Mouse (Mus musculus) forebrain, embryonic 14.5 days (tissue): ENCODE data around the gene Slc38a10. TPM values are rescaled to one million over a fixed set of nuclear protein-coding genes. Genes with fewer than 3 reads are reported as not detected.

ENCODE experiments used
- ATAC-seq: fragments of 200-750 bp; cut with Nextera tagmentation; 2 replicates; pipeline ENCODE4 v1.8.0; 2017; ENCODE audit warnings: mild to moderate bottlenecking, moderate library complexity
- DNase-seq: peaks from one replicate; pipeline ENCODE4 v3.0.0-alpha.2; 2015; ENCODE audit warnings: low spot score
- H3K27ac ChIP-seq: fragments of 300-500 bp; sonication (generic); 2 replicates; pipeline ENCODE4 v1.5.1; 2014; ENCODE audit warnings: low read depth, mild to moderate bottlenecking, control low read depth, low read length, moderate library complexity
- H3K27me3 ChIP-seq: fragments of 300-500 bp; sonication (generic); replicated peaks from 2 replicates; pipeline ENCODE4 v1.6.1; 2014; ENCODE audit warnings: low read length, control low read depth, mixed read lengths; ENCODE audit not compliant: control insufficient read depth, insufficient read depth
- H3K36me3 ChIP-seq: fragments of 300-500 bp; sonication (generic); 2 replicates; pipeline ENCODE4 v1.6.1; 2014; ENCODE audit warnings: low read length, control low read depth; ENCODE audit not compliant: control insufficient read depth, insufficient read depth
- H3K4me1 ChIP-seq: fragments of 300-500 bp; sonication (generic); 2 replicates; pipeline ENCODE4 v1.6.1; 2014; ENCODE audit warnings: antibody characterized with exemption, low read length, control low read depth; ENCODE audit not compliant: control insufficient read depth, insufficient read depth
- H3K4me2 ChIP-seq: fragments of 300-500 bp; sonication (generic); 2 replicates; pipeline ENCODE4 v1.6.1; 2014; ENCODE audit warnings: mild to moderate bottlenecking, control low read depth, low read length
- H3K4me3 ChIP-seq: fragments of 300-500 bp; sonication (generic); 2 replicates; pipeline ENCODE4 v1.5.1; 2014; ENCODE audit warnings: low read depth, low read length, control low read depth
- H3K9ac ChIP-seq: fragments of 300-500 bp; sonication (generic); 2 replicates; pipeline ENCODE4 v1.6.1; 2014; ENCODE audit warnings: mild to moderate bottlenecking, low read length, control low read depth, moderate library complexity
- H3K9me3 ChIP-seq: fragments of 300-500 bp; sonication (generic); replicated peaks from 2 replicates; pipeline ENCODE4 v1.6.1; 2016; ENCODE audit warnings: low read length, control low read depth, mixed read lengths; ENCODE audit not compliant: control insufficient read depth
- WGBS: fragments of 180-500 bp; shearing (Covaris S2); extraction: QIAGEN DNeasy Blood & Tissue Kit; methylation state at CpG from one replicate; pipeline ENCODE4 v1.1.7; 2014; 5-methylcytosine and 5-hydroxymethylcytosine counted together
- polyA plus RNA-seq: library from polyadenylated mRNA; unstranded; fragments of >200 nt; fragmentation: Nextera tagmentation; extraction: Ambion mirVana; gene quantifications from 2 replicates; pipeline ENCODE4 v1.2.1, GENCODE M21; 2014

The Slc38a10 gene
- polyA plus RNA-seq, 1 experiment from 2014 or later: 53.6 TPM

GRCm38 (mm10) chr11:120150440-120151112, 570 bp downstream of the Slc38a10 start:
- peaks cover 14% of the 10 kb centered on the region for H3K4me1 ChIP-seq
- peak overlapping the region; percentile 82 for H3K9ac ChIP-seq
- peak overlapping the region; percentile 78 for H3K4me2 ChIP-seq
- DNase-seq (peak; percentile 55), ATAC-seq (peak; percentile 38)
- H3K36me3 ChIP-seq: no peaks in the 10 kb centered on the region
- H3K27ac ChIP-seq: peak overlapping the region; percentile 70
- H3K4me3 ChIP-seq: peak overlapping the region; percentile 87
- no peaks in the 10 kb centered on the region for H3K27me3 ChIP-seq
- H3K9me3 ChIP-seq: no peaks in the 10 kb centered on the region
- WGBS: under 1% methylated on average over 44 of the region's 44 CpGs

- Histone ChIP-seq H3K9me3 (no peaks in the 10 kb centered on the region), H3K9ac (peak overlapping the region; percentile 82), H3K27me3 (no peaks in the 10 kb centered on the region), H3K4me3 (peak overlapping the region; percentile 87), H3K4me1 (peaks cover 14% of the 10 kb centered on the region), H3K36me3 (peaks cover 3% of the 10 kb centered on the region; the same call in 1 of the 2 replicates), H3K4me2 (peak overlapping the region; percentile 78), H3K27ac (no peak overlapping the region)
- DNase-seq (no peak), ATAC-seq (no peak)
- 57% methylated on average over 6 of the region's 6 CpGs for WGBS
These were observed 1.5 kb downstream of the Slc38a10 start for GRCm38 (mm10) chr11:120149510-120150200.

- no peaks in the 10 kb centered on the region for H3K9me3 ChIP-seq
- H3K36me3 ChIP-seq: peaks cover 3% of the 10 kb centered on the region; the same call in 1 of the 2 replicates
- ATAC-seq: no peak
- H3K4me1 ChIP-seq: peaks cover 14% of the 10 kb centered on the region
- H3K4me2 ChIP-seq: no peak overlapping the region
- WGBS: 91% methylated on average over 8 of the region's 8 CpGs
- no peak overlapping the region for H3K9ac ChIP-seq
- DNase-seq: no peak
- no peak overlapping the region for H3K27ac ChIP-seq
- no peak overlapping the region for H3K4me3 ChIP-seq
- H3K27me3 ChIP-seq: no peaks in the 10 kb centered on the region
These were observed 2.8 kb downstream of the Slc38a10 start for GRCm38 (mm10) chr11:120148201-120148855.

- Histone ChIP-seq H3K4me3 (no peak overlapping the region), H3K9me3 (no peaks in the 10 kb centered on the region), H3K27ac (no peak overlapping the region), H3K9ac (no peak overlapping the region), H3K27me3 (no peaks in the 10 kb centered on the region), H3K36me3 (peaks cover 14% of the 10 kb centered on the region), H3K4me2 (no peak overlapping the region), H3K4me1 (no peaks in the 10 kb centered on the region)
- DNase-seq (no peak), ATAC-seq (no peak)
- WGBS: 84% methylated on average over 13 of the region's 13 CpGs
These were observed 7.2 kb downstream of the Slc38a10 start for GRCm38 (mm10) chr11:120143708-120144497.

- no peak overlapping the region for H3K9ac ChIP-seq
- peaks cover 21% of the 10 kb centered on the region for H3K36me3 ChIP-seq
These were observed 8.5 kb downstream of the Slc38a10 start for GRCm38 (mm10) chr11:120142601-120143051.

GRCm38 (mm10) chr11:120140255-120140654, 10.9 kb downstream of the Slc38a10 start:
- no peak for ATAC-seq
- no peak for DNase-seq
- no peak overlapping the region for H3K4me3 ChIP-seq
- H3K27me3 ChIP-seq: no peaks in the 10 kb centered on the region
- WGBS: 81% methylated on average over 6 of the region's 6 CpGs
- H3K4me1 ChIP-seq: no peaks in the 10 kb centered on the region
- H3K36me3 ChIP-seq: peaks cover 20% of the 10 kb centered on the region
- no peak overlapping the region for H3K4me2 ChIP-seq
- no peak overlapping the region for H3K9ac ChIP-seq
- no peaks in the 10 kb centered on the region for H3K9me3 ChIP-seq
- no peak overlapping the region for H3K27ac ChIP-seq

More at GRCm38 (mm10) chr11:120142601-120143051, 8.5 kb downstream of the Slc38a10 start:
- Histone ChIP-seq H3K4me2 (no peak overlapping the region), H3K4me1 (no peaks in the 10 kb centered on the region), H3K27me3 (no peaks in the 10 kb centered on the region), H3K9me3 (no peaks in the 10 kb centered on the region), H3K27ac (no peak overlapping the region), H3K4me3 (no peak overlapping the region)
- ATAC-seq (no peak), DNase-seq (peak; percentile 11)
- 78% methylated on average over 3 of the region's 3 CpGs for WGBS

- no peak overlapping the region for H3K9ac ChIP-seq
- 92% methylated on average over 10 of the region's 10 CpGs for WGBS
- DNase-seq (no peak), ATAC-seq (no peak)
- H3K27me3 ChIP-seq: no peaks in the 10 kb centered on the region
- H3K4me2 ChIP-seq: no peak overlapping the region
- no peaks in the 10 kb centered on the region for H3K4me1 ChIP-seq
- H3K36me3 ChIP-seq: peaks cover 27% of the 10 kb centered on the region
- no peaks in the 10 kb centered on the region for H3K9me3 ChIP-seq
- H3K4me3 ChIP-seq: no peak overlapping the region
- H3K27ac ChIP-seq: no peak overlapping the region
These were observed 11.8 kb downstream of the Slc38a10 start for GRCm38 (mm10) chr11:120139309-120139731.

GRCm38 (mm10) chr11:120137625-120138004, 13.5 kb downstream of the Slc38a10 start:
- Histone ChIP-seq H3K9ac (no peak overlapping the region), H3K4me1 (no peaks in the 10 kb centered on the region), H3K36me3 (peaks cover 36% of the 10 kb centered on the region), H3K27me3 (no peaks in the 10 kb centered on the region), H3K4me2 (no peak overlapping the region), H3K4me3 (no peak overlapping the region), H3K9me3 (no peaks in the 10 kb centered on the region), H3K27ac (no peak overlapping the region)
- no peak for ATAC-seq
- WGBS: 49% methylated on average over 5 of the region's 5 CpGs
- DNase-seq: no peak
